ENCODE assay signal across 22 mouse cellular contexts in the genomic region with DNA sequence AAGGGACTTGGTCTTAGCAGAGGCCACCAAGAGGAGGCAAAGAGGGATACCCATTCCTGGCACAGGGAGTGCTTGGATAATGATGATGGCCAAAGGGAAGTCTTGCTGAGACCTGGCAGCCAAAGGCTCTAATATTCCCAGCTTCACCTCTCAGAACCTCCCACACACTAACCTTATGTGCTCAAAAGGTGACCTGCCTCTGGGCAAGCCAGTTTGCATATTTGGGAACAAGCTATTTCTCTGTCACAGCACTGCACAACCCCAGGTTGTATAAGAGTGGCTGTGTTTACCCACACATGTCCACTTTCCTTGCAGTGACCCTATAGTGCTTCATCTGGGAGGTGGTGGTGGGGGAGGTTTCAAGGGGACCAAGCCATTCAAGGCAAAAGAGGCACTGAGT.
"Had no signal": no experiment of that assay in that cellular context is flagged by ENCODE, and none has a peak within 500 bp of the region (broad histone marks: within the 10 kb centered on the region; RNA-seq: fewer than 3 reads in every experiment).

No protein-coding gene starts in this region.

- H3K27me3 ChIP-seq: intestine, embryonic 15.5 days; limb, embryonic 13.5 days; liver, embryonic 12.5 days; liver, embryonic 15.5 days; lung, embryonic 15.5 days; megakaryocyte, embryonic 14.5 days; midbrain, embryonic 13.5 days; neural tube, embryonic 13.5 days; stomach, embryonic 15.5 days had no signal

- H3K4me3 ChIP-seq: intestine, embryonic 15.5 days; limb, embryonic 10.5 days; limb, embryonic 13.5 days; liver, embryonic 12.5 days; liver, embryonic 15.5 days; lung, embryonic 15.5 days; megakaryocyte, embryonic 14.5 days; midbrain, embryonic 10.5 days; midbrain, embryonic 13.5 days; myocyte; neural tube, embryonic 13.5 days; stomach, embryonic 15.5 days had no signal

- H3K9me3 ChIP-seq: intestine, embryonic 15.5 days; limb, embryonic 10.5 days; limb, embryonic 13.5 days; liver, embryonic 12.5 days; liver, embryonic 15.5 days; lung, embryonic 15.5 days; megakaryocyte, embryonic 14.5 days; midbrain, embryonic 10.5 days; midbrain, embryonic 13.5 days; neural tube, embryonic 13.5 days; stomach, embryonic 15.5 days had no signal

- DNase-seq: layer of hippocampus, adult 9-11 months; liver; lung, adult 18-20 months; lung, postnatal 10 days; lung, postnatal 36 days; retina, postnatal 1 day; right cerebral cortex, postnatal 25 days; spleen, adult 18-20 months; thymus, postnatal 25 days had no signal

- H3K36me3 ChIP-seq: intestine, embryonic 15.5 days; limb, embryonic 10.5 days; limb, embryonic 13.5 days; liver, embryonic 12.5 days; liver, embryonic 15.5 days; lung, embryonic 15.5 days; midbrain, embryonic 10.5 days; midbrain, embryonic 13.5 days; neural tube, embryonic 13.5 days; stomach, embryonic 15.5 days had no signal

- H3K27ac ChIP-seq: intestine, embryonic 15.5 days; kidney, postnatal 0 days; limb, embryonic 10.5 days; limb, embryonic 13.5 days; liver, embryonic 12.5 days; liver, embryonic 15.5 days; lung, embryonic 15.5 days; midbrain, embryonic 10.5 days; midbrain, embryonic 13.5 days; neural tube, embryonic 13.5 days; stomach, embryonic 15.5 days had no signal

- H3K4me1 ChIP-seq: intestine, embryonic 15.5 days; limb, embryonic 10.5 days; limb, embryonic 13.5 days; liver, embryonic 12.5 days; liver, embryonic 15.5 days; lung, embryonic 15.5 days; megakaryocyte, embryonic 14.5 days; midbrain, embryonic 10.5 days; midbrain, embryonic 13.5 days; neural tube, embryonic 13.5 days; stomach, embryonic 15.5 days had no signal
